Mouse (Mus musculus) heart, adult 2 months (tissue): ENCODE results near the gene Irx2. TPM values are rescaled to one million over a fixed set of nuclear protein-coding genes. Genes with fewer than 3 reads are reported as not detected.

Experiments used
- DNase-seq, 2 experiments: peaks; one replicate each; pipeline ENCODE4 v3.0.0; 2021
- H3K27ac ChIP-seq: fragments of 200-600 bp; 2 replicates; pipeline ENCODE4 v1.8.1; 2022
- H3K27me3 ChIP-seq: fragments of 200-500 bp; 2 replicates; pipeline ENCODE4 v1.6.1; 2012; ENCODE audit warnings: mild to moderate bottlenecking, low read length, inconsistent platforms, mixed read lengths; ENCODE audit not compliant: control insufficient read depth, insufficient read depth
- H3K36me3 ChIP-seq: fragments of 200-500 bp; 2 replicates; pipeline ENCODE4 v1.6.1; 2012; ENCODE audit warnings: low read length, inconsistent platforms; ENCODE audit not compliant: control insufficient read depth, insufficient read depth
- H3K4me1 ChIP-seq: fragments of 200-500 bp; 2 replicates; pipeline ENCODE4 v1.6.1; 2011; ENCODE audit warnings: low read length; ENCODE audit not compliant: control insufficient read depth, insufficient read depth
- H3K4me3 ChIP-seq: fragments of 200-600 bp; 2 replicates; pipeline ENCODE4 v1.8.1; 2022
- H3K79me2 ChIP-seq: fragments of 200-500 bp; replicated peaks from 2 replicates; pipeline ENCODE4 v1.6.1; 2012; ENCODE audit warnings: mild to moderate bottlenecking, inconsistent platforms, low read length, moderate library complexity, mixed read lengths; ENCODE audit not compliant: control insufficient read depth, insufficient read depth
- H3K9ac ChIP-seq: fragments of 200-500 bp; 2 replicates; pipeline ENCODE4 v1.6.1; 2012; ENCODE audit warnings: low read depth, mild to moderate bottlenecking, control low read depth, inconsistent platforms, low read length, mixed read lengths
- CTCF ChIP-seq: fragments of 200-600 bp; IDR thresholded peaks from 2 replicates; pipeline ENCODE4 v1.8.1; 2022; ENCODE audit warnings: antibody characterized with exemption, mild to moderate bottlenecking, moderate library complexity
- EP300 ChIP-seq: fragments of 200-500 bp; IDR thresholded peaks from 2 replicates; pipeline ENCODE4 v1.6.1; 2011; ENCODE audit warnings: low read depth, low read length, control low read depth; ENCODE audit not compliant: insufficient read depth
- POLR2A ChIP-seq: fragments of 200-500 bp; IDR thresholded peaks from 2 replicates; pipeline ENCODE4 v1.6.1; 2011; ENCODE audit warnings: mild to moderate bottlenecking, low read depth, low read length, control low read depth; ENCODE audit not compliant: insufficient read depth
- WGBS: fragments of 180-500 bp; shearing (Covaris S2); methylation state at CpG from one replicate; pipeline ENCODE4 v1.1.7; 2018; 5-methylcytosine and 5-hydroxymethylcytosine counted together
- intact Hi-C: fragments of 180-260 bp; cut with DNase I; formaldehyde crosslinking; loops from one replicate; pipeline ENCODE4 v1.15.1; 2025
- polyA plus RNA-seq: library from polyadenylated mRNA; depleted of rRNA; stranded (reverse); fragments of >200 nt; gene quantifications from 2 replicates; pipeline ENCODE4 v1.2.3, GENCODE M21; 2012
- total RNA-seq, 2 experiments: library from RNA; stranded (reverse); gene quantifications; 2 replicates each; pipeline ENCODE4 v1.2.3; 2021

The Irx2 gene
- total and polyA plus RNA-seq, 3 experiments = 3.8 to 4.8 (median 4.5) TPM

DNA sequence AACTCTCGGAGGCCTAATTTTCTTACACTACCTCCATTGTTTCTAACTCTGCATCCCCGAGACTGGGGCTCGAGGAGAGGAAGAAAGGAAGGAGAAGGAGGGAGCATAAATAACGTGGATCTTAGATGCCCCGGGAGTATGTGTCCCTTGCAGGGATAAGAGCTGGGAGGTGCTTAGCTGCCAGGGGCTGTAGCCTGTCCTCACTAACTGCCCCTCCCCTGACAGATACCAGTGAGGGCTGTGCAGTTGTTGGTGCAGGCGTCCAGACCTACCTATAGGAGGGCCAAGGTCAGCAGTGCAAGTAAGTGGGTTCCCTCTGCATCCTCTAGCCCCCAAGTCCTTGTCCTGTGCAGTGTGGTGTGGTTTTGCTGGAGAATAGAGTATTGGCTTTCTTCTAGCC, 3.7 kb downstream of the Irx2 start:
- H3K27ac ChIP-seq = no peak overlapping the region
- no peaks in the 10 kb centered on the region for H3K36me3 ChIP-seq
- intact Hi-C loops = no loop called here
- no peaks in the 10 kb centered on the region for H3K79me2 ChIP-seq
- no peak overlapping the region for H3K4me3 ChIP-seq
- TF ChIP-seq CTCF = no peak
- no peak for TF ChIP-seq POLR2A
- no peak for TF ChIP-seq EP300
- WGBS = 30% methylated on average over 6 of the region's 6 CpGs
- no peak for DNase-seq
- H3K27me3 ChIP-seq = peaks cover 21% of the 10 kb centered on the region
- no peak overlapping the region for H3K9ac ChIP-seq
- no peaks in the 10 kb centered on the region for H3K4me1 ChIP-seq

DNA sequence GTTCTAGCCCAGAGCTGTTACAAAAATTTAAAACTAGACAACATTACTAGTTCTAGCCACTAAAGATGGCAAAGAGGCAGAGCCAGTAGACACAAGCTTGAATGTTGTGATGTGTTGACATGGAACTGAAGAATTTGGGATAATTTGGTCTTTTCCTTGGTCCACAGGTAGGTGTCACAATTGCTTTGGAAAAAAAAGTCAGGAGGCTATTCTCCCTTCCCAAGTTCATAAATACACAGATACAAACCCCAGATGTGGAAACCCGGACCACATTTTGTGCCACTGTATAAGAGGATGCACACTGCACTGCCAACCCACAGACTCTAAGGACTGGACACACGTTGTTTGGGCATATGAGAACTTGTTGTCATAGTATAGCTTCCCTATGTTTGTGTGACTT, 4.5 kb downstream of the Irx2 start:
- no peak overlapping the region for H3K9ac ChIP-seq
- no peak overlapping the region for H3K4me3 ChIP-seq
- H3K27ac ChIP-seq = no peak overlapping the region
- TF ChIP-seq POLR2A = no peak
- no peak for TF ChIP-seq EP300
- no peak for TF ChIP-seq CTCF
- H3K4me1 ChIP-seq = no peaks in the 10 kb centered on the region
- peaks cover 16% of the 10 kb centered on the region for H3K27me3 ChIP-seq
- intact Hi-C loops = no loop called here
- no peaks in the 10 kb centered on the region for H3K79me2 ChIP-seq
- no peaks in the 10 kb centered on the region for H3K36me3 ChIP-seq
- 46% methylated on average over 2 of the region's 2 CpGs for WGBS
- DNase-seq = no peak

GRCm38 (mm10) chr13:72634752-72635315, 6.2 kb downstream of the Irx2 start:
- Histone ChIP-seq H3K27ac (no peak overlapping the region), H3K4me1 (peaks cover 1% of the 10 kb centered on the region; the same call in 1 of the 2 replicates), H3K9ac (no peak overlapping the region), H3K4me3 (no peak overlapping the region), H3K27me3 (peaks cover 16% of the 10 kb centered on the region), H3K79me2 (no peaks in the 10 kb centered on the region), H3K36me3 (no peaks in the 10 kb centered on the region)
- intact Hi-C loops = loop anchor here (5.0 kb wide), 1 partner anchor 673 kb away; the partner anchor contains the start of gene Irx1
- TF ChIP-seq EP300 (no peak), POLR2A (no peak), CTCF (no peak)
- WGBS = 49% methylated on average over 7 of the region's 7 CpGs
- DNase-seq = no peak

GRCm38 (mm10) chr13:72636331-72636851, 7.8 kb downstream of the Irx2 start:
- H3K4me1 ChIP-seq = peaks cover 1% of the 10 kb centered on the region; the same call in 1 of the 2 replicates
- no peaks in the 10 kb centered on the region for H3K36me3 ChIP-seq
- H3K4me3 ChIP-seq = no peak overlapping the region
- H3K79me2 ChIP-seq = no peaks in the 10 kb centered on the region
- no peak for DNase-seq
- WGBS = 21% methylated on average over 20 of the region's 20 CpGs
- intact Hi-C loops = loop anchor here (5.0 kb wide), 1 partner anchor 674 kb away; the partner anchor contains the start of gene Irx1
- H3K27me3 ChIP-seq = peaks cover 13% of the 10 kb centered on the region
- H3K9ac ChIP-seq = no peak overlapping the region
- TF ChIP-seq EP300 (no peak), POLR2A (no peak), CTCF (no peak)
- H3K27ac ChIP-seq = no peak overlapping the region

GRCm38 (mm10) chr13:72637536-72637935, 8.9 kb downstream of the Irx2 start:
- TF ChIP-seq POLR2A (no peak), CTCF (no peak), EP300 (no peak)
- Histone ChIP-seq H3K27ac (no peak overlapping the region), H3K9ac (no peak overlapping the region), H3K27me3 (peaks cover 13% of the 10 kb centered on the region), H3K36me3 (no peaks in the 10 kb centered on the region), H3K79me2 (no peaks in the 10 kb centered on the region), H3K4me1 (peaks cover 1% of the 10 kb centered on the region; the same call in 1 of the 2 replicates), H3K4me3 (no peak overlapping the region)
- intact Hi-C loops = loop anchor here (5.0 kb wide), 1 partner anchor 675 kb away; the partner anchor contains the start of gene Irx1
- WGBS = 21% methylated on average over 3 of the region's 3 CpGs
- no peak for DNase-seq

GRCm38 (mm10) chr13:72638401-72639130, 9.9 kb downstream of the Irx2 start:
- Histone ChIP-seq H3K4me3 (no peak overlapping the region), H3K36me3 (no peaks in the 10 kb centered on the region), H3K27ac (no peak overlapping the region), H3K9ac (no peak overlapping the region), H3K27me3 (peaks cover 12% of the 10 kb centered on the region), H3K4me1 (peaks cover 1% of the 10 kb centered on the region; the same call in 1 of the 2 replicates), H3K79me2 (no peaks in the 10 kb centered on the region)
- no peak for DNase-seq
- intact Hi-C loops = loop anchor here (5.0 kb wide), 1 partner anchor 676 kb away; the partner anchor contains the start of gene Irx1
- TF ChIP-seq EP300 (no peak), CTCF (no peak)
- WGBS = 19% methylated on average over 26 of the region's 26 CpGs
